Mouse (Mus musculus): ENCODE measurements at regions not wholly inside any gene's neighbourhood (a gene's known extent, or its start where the extent isn't known, plus 50 kb on each side); places are given as distances from the start of the nearest gene placed in this dataset.
"Not testable (repeated sequence)": the region's sequence is repeated elsewhere in the genome, so short reads cannot be mapped to it uniquely, and the experiment has no call there.

DNA sequence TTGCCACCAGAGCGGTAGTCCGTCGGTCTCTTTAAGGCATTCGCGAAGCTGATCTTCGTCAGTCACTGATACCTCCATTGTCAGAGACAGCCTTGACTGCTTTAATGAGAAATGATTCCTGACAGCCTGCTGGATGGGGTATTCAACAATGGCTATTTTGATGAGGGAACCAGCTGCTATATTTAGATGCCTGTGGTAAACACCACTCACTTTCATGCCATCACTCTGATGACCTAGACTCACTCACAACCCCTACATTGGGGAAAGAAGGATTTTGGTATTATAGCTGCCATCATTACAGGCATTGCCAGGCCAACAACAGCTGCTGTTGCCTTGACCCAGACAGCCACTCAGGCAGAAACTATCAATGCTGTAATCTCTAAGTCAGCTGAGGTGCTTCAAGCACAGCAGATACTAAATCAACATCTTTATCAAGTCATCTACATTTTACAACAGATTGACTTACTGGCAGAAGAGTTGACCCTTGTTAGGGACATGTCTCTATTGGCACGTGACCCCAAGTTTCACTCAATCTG is 57.7 kb upstream of the Amn1 start:
- no peak overlapping the region for H3K27ac ChIP-seq (ENCODE audit: insufficient read depth, low read depth, low read length)
- no peak overlapping the region for H3K4me3 ChIP-seq (ENCODE audit: low read depth, low read length)
- TF ChIP-seq CTCF (IDR thresholded peaks at IDR 0.05; ENCODE audit: extremely low read depth, insufficient read length, insufficient replicate concordance, low read depth, low read length), result no peak
- TF ChIP-seq POLR2A (IDR thresholded peaks at IDR 0.05; ENCODE audit: low read depth, low read length), result no peak
- WGBS, result 95% methylated on average over 7 of the region's 7 CpGs
- no peaks in the 10 kb centered on the region for H3K4me1 ChIP-seq (ENCODE audit: control insufficient read depth, insufficient read depth, insufficient read length, low read length)
- H3K36me3 ChIP-seq (ENCODE audit: control insufficient read depth, insufficient read depth, low read length), result no peaks in the 10 kb centered on the region
- H3K27me3 ChIP-seq (ENCODE audit: control insufficient read depth, insufficient read depth, low read length), result no peaks in the 10 kb centered on the region

DNA sequence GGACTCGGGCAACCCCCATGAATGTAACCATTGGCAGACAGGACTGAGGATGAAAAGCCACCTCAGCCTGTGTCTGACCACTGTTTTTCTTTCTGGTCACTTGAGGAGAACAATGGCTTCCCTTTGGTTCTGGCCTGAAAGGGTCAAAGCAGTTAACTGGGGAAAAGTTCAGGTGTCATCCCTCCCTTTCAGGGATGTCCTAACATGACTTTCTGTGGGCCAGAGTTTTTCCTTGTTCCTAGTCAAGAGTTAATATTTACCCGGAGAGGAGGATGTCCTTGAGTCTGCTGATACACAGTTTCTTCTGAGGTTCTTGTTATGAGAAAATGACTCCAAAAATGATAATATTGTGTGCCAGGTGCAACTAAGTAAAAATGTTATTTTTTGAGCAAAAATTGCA is 57.2 kb upstream of the Amn1 start:
- not testable (repeated sequence) for H3K4me1 ChIP-seq (ENCODE audit: control insufficient read depth, insufficient read depth, insufficient read length, low read length); H3K27me3 ChIP-seq (ENCODE audit: control insufficient read depth, insufficient read depth, low read length); H3K4me3 ChIP-seq (ENCODE audit: low read depth, low read length); H3K27ac ChIP-seq (ENCODE audit: insufficient read depth, low read depth, low read length); H3K36me3 ChIP-seq (ENCODE audit: control insufficient read depth, insufficient read depth, low read length)
- WGBS, result 85% methylated on average over 2 of the region's 2 CpGs

DNA sequence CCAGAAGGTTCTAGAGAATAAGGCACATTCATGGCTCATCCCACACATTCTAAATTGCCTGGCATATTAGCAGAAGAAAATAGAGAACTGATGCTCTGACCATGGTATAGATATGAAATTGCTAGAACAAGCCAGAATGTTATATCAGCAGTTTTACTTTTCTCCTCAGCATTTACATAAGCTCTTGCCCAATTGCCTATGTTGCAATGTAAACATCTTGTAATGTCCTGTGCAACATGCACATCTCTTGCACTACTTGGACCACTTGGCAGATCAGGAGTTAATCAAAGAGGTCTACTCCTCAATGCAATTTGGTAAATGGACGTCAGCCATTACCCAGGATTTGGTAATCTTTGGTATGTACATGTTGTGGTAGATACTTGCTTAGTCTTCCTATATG is 55.6 kb upstream of the Amn1 start:
- Histone ChIP-seq H3K27me3 (ENCODE audit: control insufficient read depth, insufficient read depth, low read length) (no peaks in the 10 kb centered on the region), H3K27ac (ENCODE audit: insufficient read depth, low read depth, low read length) (no peak overlapping the region), H3K36me3 (ENCODE audit: control insufficient read depth, insufficient read depth, low read length) (no peaks in the 10 kb centered on the region), H3K4me3 (ENCODE audit: low read depth, low read length) (no peak overlapping the region), H3K4me1 (ENCODE audit: control insufficient read depth, insufficient read depth, insufficient read length, low read length) (no peaks in the 10 kb centered on the region)
- TF ChIP-seq POLR2A (IDR thresholded peaks at IDR 0.05; ENCODE audit: low read depth, low read length) (no peak), CTCF (IDR thresholded peaks at IDR 0.05; ENCODE audit: extremely low read depth, insufficient read length, insufficient replicate concordance, low read depth, low read length) (no peak)
- 84% methylated on average over 1 of the region's 1 CpGs for WGBS

DNA sequence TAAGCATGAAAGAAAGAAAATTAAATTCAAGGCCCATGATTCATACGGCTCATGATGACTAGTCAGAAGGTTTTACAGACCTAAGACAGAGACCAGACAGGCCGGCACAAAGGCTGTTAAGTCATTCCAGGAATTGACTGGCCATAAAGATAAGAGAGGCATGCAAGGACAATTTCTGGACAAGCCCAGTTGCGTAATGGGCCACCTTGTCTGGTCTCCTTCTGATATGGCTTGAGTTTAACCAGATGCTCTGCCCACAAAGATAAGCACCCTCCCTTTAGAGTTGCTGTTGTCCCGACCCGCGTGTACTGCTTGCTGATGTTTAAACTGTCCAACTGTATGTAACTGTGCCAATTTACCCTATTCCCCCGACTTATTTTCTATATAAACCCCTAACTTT is 54.9 kb upstream of the Amn1 start:
- peak overlapping the region; percentile 12; the same call in 1 of the 2 replicates for H3K27ac ChIP-seq (ENCODE audit: insufficient read depth, low read depth, low read length)
- WGBS, result 55% methylated on average over 7 of the region's 7 CpGs
- H3K4me3 ChIP-seq (ENCODE audit: low read depth, low read length), result no peak overlapping the region
- H3K27me3 ChIP-seq (ENCODE audit: control insufficient read depth, insufficient read depth, low read length), result no peaks in the 10 kb centered on the region
- TF ChIP-seq POLR2A (IDR thresholded peaks at IDR 0.05; ENCODE audit: low read depth, low read length) (no peak), CTCF (IDR thresholded peaks at IDR 0.05; ENCODE audit: extremely low read depth, insufficient read length, insufficient replicate concordance, low read depth, low read length) (no peak)
- H3K36me3 ChIP-seq (ENCODE audit: control insufficient read depth, insufficient read depth, low read length), result no peaks in the 10 kb centered on the region
- 0 out of 2 replicates have a peak, but pooled peaks cover 2% of the 10 kb centered on the region for H3K4me1 ChIP-seq (ENCODE audit: control insufficient read depth, insufficient read depth, insufficient read length, low read length)

DNA sequence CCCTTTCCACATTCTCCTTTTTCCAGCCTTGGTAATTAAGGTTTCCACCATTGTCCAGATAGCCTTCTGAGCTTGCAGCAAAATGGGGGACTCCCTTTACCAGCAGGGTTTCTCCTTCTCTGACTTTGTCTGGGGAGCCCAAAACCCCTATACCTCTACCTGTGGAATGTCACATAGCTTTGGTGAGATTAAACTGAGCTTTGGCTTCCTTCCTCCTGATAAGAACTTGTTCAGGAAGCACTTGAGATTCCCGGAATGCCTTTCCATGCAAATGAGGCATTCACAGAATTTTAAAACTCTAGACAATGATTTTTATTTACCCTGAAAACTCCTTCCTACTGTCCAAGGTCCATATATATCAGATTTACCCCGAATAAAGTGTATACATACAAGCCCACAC is 49.8 kb upstream of the Amn1 start:
- Histone ChIP-seq H3K4me1 (ENCODE audit: control insufficient read depth, insufficient read depth, insufficient read length, low read length) (0 out of 2 replicates have a peak, but pooled peaks cover 2% of the 10 kb centered on the region), H3K4me3 (ENCODE audit: low read depth, low read length) (no peak overlapping the region), H3K27me3 (ENCODE audit: control insufficient read depth, insufficient read depth, low read length) (no peaks in the 10 kb centered on the region), H3K36me3 (ENCODE audit: control insufficient read depth, insufficient read depth, low read length) (no peaks in the 10 kb centered on the region), H3K27ac (ENCODE audit: insufficient read depth, low read depth, low read length) (no peak overlapping the region)
- 37% methylated on average over 2 of the region's 2 CpGs for WGBS
- TF ChIP-seq POLR2A (IDR thresholded peaks at IDR 0.05; ENCODE audit: low read depth, low read length) (no peak), CTCF (IDR thresholded peaks at IDR 0.05; ENCODE audit: extremely low read depth, insufficient read length, insufficient replicate concordance, low read depth, low read length) (no peak)

Data from small intestine, adult 2 months (tissue).